Mouse (Mus musculus) hematopoietic stem cell, adult 5-6 weeks (primary cell): Measurements from ENCODE around the gene Gm27029. TPM values are rescaled to one million over a fixed set of nuclear protein-coding genes. Genes with fewer than 3 reads are reported as not detected.
"Not testable (repeated sequence)": the region's sequence is repeated elsewhere in the genome, so short reads cannot be mapped to it uniquely, and the experiment has no call there.

Experiments used
- ATAC-seq, 2 experiments: fragments of 125-278 bp in 1 of 2; replicated peaks in 1 of 2; 2 replicates each; pipeline ENCODE4 v1.8.0; 2016 to 2017; ENCODE audit warnings: inconsistent platforms in 2 of 2, mild to moderate bottlenecking in 2 of 2, moderate number of reproducible peaks in 2 of 2, low read depth in 1 of 2, moderate TSS enrichment in 1 of 2; ENCODE audit not compliant: low FRiP score in 2 of 2, poor library complexity in 2 of 2, severe bottlenecking in 2 of 2, insufficient read depth in 1 of 2, low TSS enrichment in 1 of 2
- total RNA-seq: library from RNA; stranded (forward); fragments of 172-1452, 232-1000 nt; gene quantifications from 2 replicates; pipeline ENCODE4 v1.2.3, GENCODE M21; 2017

The Gm27029 gene
- 1.6 TPM in 1 of 2 replicates, not detected in the other for total RNA-seq

DNA sequence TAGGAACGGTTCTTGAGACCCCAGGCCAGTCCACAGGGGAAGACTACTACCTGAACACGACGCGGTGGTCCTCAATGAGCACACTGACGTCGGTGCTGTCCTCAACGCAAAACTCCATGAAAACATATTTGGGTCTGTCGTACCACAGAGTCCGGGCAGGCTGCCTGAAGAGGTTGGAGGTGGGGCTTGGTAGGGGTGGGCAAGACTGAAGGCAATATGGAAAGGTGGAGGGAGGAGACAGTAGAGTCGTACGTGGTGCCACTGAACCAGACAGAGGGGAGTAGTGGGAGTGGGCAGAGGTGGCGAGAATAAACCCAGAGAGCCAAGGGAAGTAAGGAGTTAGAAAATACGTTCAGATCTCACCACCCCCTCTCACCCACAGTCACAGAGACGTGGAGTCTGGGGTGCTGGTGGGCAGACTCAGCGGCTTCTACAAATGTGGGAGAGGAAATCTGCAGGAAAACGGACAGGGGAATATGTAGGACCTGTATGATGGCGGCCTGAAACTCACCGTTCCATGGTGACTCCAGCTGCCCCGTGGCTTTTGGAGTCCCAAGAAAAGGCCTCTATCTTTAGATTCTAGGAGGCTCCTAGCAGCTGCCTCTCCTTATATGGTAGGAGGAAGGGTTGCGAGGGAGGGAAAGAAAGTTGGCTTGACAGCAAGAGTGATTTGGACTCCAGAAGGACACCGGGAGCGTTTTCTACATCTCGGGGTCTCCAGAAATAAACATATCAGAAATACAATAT, at the start of gene Gm27029:
Gene Gm27029 (minus strand): TSS at position 692 of the 747 bp plus-strand sequence.
- ATAC-seq = peak in 1 of 2 experiments; percentile 17; a peak in 2 of 4 replicates

GRCm38 (mm10) chr11:101474298-101474697, 49.7 kb upstream of the Gm27029 start:
- ATAC-seq = no peak

DNA sequence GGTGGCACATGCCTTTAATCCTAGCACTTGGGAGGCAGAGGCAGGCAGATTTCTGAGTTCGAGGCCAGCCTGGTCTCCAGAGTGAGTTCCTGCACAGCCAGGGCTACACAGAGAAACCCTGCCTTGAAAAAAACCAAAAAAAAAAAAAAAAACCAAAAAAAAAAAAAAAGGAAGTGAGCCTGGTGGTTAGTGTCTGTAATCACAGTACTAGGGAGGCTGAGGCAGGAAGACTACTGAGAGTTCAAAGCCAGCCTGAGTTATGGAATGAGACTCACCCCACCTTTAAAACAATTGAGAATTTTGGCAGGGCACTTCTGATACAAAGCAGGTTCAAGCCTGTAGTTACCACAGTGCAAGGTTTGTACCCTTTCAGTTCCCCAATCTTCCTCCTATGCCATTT, 49.1 kb upstream of the Gm27029 start:
- ATAC-seq = not testable (repeated sequence)

GRCm38 (mm10) chr11:101472336-101472735, 47.7 kb upstream of the Gm27029 start:
- no peak for ATAC-seq

DNA sequence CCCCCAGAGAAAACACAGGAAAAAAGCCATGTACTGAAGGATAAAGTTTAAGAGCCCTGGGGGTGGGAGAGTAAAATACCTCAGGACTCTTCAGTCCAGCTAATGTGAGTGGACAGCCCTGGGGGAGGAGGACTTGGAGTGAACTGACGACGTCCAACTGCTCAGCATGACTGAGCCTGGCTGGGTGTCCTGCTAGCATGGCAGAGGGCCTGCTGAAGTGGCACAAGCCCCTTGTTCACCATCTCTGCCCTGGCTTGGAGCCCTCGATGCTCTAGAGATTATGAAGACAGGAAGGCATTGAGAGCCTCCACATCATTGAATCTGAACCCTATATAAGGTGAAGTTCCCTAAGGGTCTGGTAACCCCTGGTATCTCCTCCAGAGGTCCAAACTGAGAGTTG, 47.3 kb upstream of the Gm27029 start:
- no peak for ATAC-seq

- ATAC-seq = no peak
Observed at GRCm38 (mm10) chr11:101470206-101470605, 45.6 kb upstream of the Gm27029 start.

- no peak for ATAC-seq
Observed at GRCm38 (mm10) chr11:101469155-101469554, 44.6 kb upstream of the Gm27029 start.

DNA sequence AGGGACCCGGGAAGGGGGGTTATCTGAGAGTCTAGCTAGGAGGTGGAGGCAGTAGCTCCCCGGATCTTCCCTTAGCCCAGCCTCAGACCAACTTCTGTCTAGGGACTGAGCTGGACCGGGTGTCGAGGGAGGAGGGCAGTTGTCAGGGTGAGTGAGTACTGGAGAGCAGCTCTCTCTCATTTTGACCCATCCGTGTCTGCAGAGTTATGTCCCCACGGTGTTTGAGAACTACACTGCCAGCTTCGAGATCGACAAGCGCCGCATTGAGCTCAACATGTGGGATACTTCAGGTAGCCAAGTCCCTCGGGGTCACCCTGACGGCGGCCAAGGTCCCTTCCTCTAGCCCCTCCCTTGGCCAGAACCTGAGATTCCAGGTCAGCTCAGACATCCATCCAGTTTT, 44.1 kb upstream of the Gm27029 start:
- ATAC-seq = no peak

DNA sequence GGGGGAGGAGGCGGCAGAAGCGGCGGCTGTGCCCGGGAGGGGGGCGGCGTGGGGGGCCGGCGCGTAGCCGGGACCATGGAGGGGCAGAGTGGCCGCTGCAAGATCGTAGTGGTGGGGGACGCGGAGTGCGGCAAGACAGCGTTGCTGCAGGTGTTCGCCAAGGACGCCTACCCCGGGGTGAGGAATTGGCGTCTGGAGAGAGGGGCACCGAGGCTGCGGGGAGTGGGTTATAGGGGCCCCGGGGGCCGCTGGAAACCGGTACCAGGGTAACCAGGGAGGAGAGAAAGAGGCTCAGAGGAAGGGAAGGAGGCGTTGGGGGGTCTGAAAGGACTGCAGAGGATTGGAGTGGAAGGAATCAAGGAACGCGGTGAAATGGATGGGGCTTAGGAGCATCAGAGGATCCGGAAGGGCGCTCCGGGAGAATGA, 43.7 kb upstream of the Gm27029 start:
- no peak for ATAC-seq

DNA sequence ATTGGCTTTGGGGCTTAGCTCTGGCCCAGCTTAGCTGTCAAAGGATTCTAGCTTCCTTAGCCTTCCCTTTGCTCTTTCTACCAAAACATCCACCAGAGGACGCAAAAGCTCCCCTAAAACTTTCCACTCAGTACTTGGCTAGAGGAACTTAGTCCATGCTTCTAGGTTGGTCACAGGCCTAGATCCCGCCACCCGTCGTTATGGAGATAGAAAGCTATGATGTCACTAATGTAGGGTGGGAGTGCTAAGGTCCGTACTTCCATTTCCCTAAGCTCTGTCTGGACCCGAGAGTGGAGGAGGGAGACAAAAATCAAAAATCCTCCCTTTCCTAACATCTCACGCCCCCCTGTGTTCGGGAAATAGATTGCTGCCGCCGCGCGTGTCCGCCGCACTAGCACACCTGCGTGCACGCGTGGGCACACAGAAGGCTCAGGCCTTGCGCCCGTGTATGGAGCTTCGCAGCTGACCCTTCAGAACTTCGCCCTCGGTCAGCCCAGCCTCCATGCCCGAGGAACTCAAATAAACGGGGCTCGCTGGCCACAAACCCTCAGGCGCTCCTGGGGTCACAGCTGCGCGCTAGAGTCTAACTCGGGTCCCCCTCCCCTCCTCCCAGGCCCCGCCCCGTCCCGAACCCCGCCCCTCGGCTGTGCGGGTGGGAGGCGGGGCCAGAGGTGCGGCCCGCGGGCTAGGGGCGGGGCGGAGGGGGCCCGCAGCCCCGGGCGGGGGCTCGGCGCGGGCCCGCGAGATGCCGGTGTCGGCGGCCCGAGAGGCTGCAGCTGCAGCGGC, 43.1 kb upstream of the Gm27029 start:
- peak; percentile 17 to 19; a peak in 2 of 4 replicates for ATAC-seq

DNA sequence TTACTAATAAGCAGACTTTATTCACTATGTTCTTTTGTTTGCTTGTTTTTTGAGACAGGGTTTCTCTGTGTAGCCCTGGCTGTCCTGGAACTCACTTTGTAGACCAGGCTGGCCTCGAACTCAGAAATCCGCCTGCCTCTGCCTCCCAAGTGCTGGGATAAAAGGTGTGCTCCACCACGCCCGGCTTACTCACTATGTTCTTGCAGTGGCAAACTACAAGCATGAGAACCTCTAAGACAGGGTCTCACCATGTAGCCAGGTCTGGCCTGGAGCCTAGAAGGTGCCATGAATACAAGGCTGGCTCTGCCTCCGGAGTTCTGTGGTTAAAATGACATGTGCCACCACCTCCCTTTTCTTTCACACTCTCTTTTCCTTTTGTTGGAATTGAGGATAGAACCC, 42.0 kb upstream of the Gm27029 start:
- not testable (repeated sequence) for ATAC-seq

GRCm38 (mm10) chr11:101465869-101466551, 41.4 kb upstream of the Gm27029 start, which contains the start of gene Vat1:
Gene Vat1, minus strand, starts transcription at chr11:101466230.
- peak; percentile 6 to 25; a peak in 1 of 4 replicates for ATAC-seq

DNA sequence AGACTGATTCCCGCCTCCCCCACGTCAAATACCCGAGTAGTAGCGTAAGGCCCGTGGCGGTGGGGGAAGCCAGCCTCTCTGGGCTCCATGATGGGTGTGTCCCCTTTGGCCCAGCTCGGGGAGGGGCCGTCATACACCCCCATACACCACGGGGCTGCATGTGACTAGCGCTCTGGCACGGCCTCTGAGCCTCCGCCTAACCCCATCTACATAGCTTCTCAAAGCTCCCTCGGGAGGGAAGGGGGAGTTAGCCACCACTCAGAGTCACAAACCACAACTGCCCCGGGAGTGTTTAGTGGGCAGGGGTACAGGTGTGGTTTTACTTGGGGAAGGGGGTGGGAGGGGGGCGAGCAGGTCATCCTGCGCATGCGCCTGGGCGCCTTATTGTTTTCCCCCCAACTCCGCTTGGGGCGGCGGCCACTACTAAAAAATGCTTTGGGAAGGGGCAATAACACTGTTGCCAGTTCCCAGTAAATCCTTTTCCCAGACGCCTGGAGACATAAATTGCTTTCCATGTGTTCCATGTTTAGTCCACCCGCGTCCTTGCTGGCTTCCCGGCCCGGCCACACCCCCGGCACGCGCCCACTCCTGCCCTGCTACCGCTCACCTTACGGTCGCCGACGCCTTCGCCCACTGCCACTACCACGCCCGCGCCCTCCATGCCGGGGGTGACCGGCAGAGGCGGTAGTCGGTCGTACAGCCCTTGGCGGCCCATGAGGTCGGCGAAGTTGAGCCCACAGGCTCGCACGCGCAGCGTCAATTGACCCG, 40.7 kb upstream of the Gm27029 start:
- peak; percentile 18 to 44; a peak in 3 of 4 replicates for ATAC-seq

- peak; percentile 1 to 18; a peak in 2 of 4 replicates for ATAC-seq
Observed at GRCm38 (mm10) chr11:101464211-101465100, 39.9 kb upstream of the Gm27029 start, which contains the start of gene Rnd2. Gene Rnd2, plus strand, starts transcription at chr11:101464999.

- no peak; a peak in 1 of 4 replicates for ATAC-seq
Observed at GRCm38 (mm10) chr11:101462583-101463440, 38.2 kb upstream of the Gm27029 start.
